Mouse (Mus musculus) lung, postnatal 0 days (tissue): Measurements from ENCODE around the gene Exoc3l2. TPM values are rescaled to one million over a fixed set of nuclear protein-coding genes. Genes with fewer than 3 reads are reported as not detected.
A peak's percentile ranks its signal among the peaks of the same experiment; 100 is the strongest.

ENCODE experiments used
- ATAC-seq: fragments of 200-750 bp; cut with Nextera tagmentation; 2 replicates; pipeline ENCODE4 v1.8.0; 2017; ENCODE audit warnings: moderate library complexity
- DNase-seq: peaks from one replicate; pipeline ENCODE4 v3.0.0-alpha.2; 2016; ENCODE audit warnings: low spot score
- H3K27ac ChIP-seq: fragments of 300-500 bp; sonication (generic); 2 replicates; pipeline ENCODE4 v1.5.1; 2014; ENCODE audit warnings: antibody characterized with exemption, mild to moderate bottlenecking, low read length, mixed read lengths
- H3K27me3 ChIP-seq: fragments of 300-500 bp; sonication (generic); replicated peaks from 2 replicates; pipeline ENCODE4 v1.6.1; 2014; ENCODE audit warnings: low read length, mixed read lengths; ENCODE audit not compliant: insufficient read depth
- H3K36me3 ChIP-seq: fragments of 300-500 bp; sonication (generic); 2 replicates; pipeline ENCODE4 v1.6.1; 2014; ENCODE audit warnings: low read length, mixed read lengths; ENCODE audit not compliant: insufficient read depth
- H3K4me1 ChIP-seq: fragments of 300-500 bp; sonication (generic); 2 replicates; pipeline ENCODE4 v1.6.1; 2014; ENCODE audit warnings: antibody characterized with exemption, low read depth, low read length, mixed read lengths; ENCODE audit not compliant: insufficient read depth
- H3K4me2 ChIP-seq: fragments of 300-500 bp; sonication (generic); replicated peaks from 2 replicates; pipeline ENCODE4 v1.6.1; 2014; ENCODE audit warnings: low read depth, mild to moderate bottlenecking, low read length, moderate library complexity, mixed read lengths
- H3K4me3 ChIP-seq: fragments of 300-500 bp; sonication (generic); 2 replicates; pipeline ENCODE4 v1.5.1; 2014; ENCODE audit warnings: low read depth, low read length
- H3K9ac ChIP-seq: fragments of 300-500 bp; sonication (generic); replicated peaks from 2 replicates; pipeline ENCODE4 v1.6.1; 2014; ENCODE audit warnings: low read depth, mild to moderate bottlenecking
- H3K9me3 ChIP-seq: fragments of 300-500 bp; sonication (generic); 2 replicates; pipeline ENCODE4 v1.6.1; 2016; ENCODE audit warnings: low read length, mixed read lengths
- CTCF ChIP-seq: IDR thresholded peaks from 2 replicates; pipeline ENCODE4 v1.5.1; 2016; ENCODE audit warnings: antibody characterized with exemption, mild to moderate bottlenecking
- EP300 ChIP-seq: IDR thresholded peaks from 2 replicates; pipeline ENCODE4 v1.6.1; 2016; ENCODE audit warnings: antibody characterized with exemption, mild to moderate bottlenecking, control low read depth
- WGBS: fragments of 180-500 bp; shearing (Covaris S2); extraction: QIAGEN DNeasy Blood & Tissue Kit; methylation state at CpG from one replicate; pipeline ENCODE4 v1.1.7; 2014; 5-methylcytosine and 5-hydroxymethylcytosine counted together
- polyA plus RNA-seq: library from polyadenylated mRNA; unstranded; fragments of >200 nt; fragmentation: Nextera tagmentation; extraction: Ambion mirVana; gene quantifications from 2 replicates; pipeline ENCODE4 v1.2.1, GENCODE M21; 2015

Gene Exoc3l2
- polyA plus RNA-seq, 1 experiment from 2014 or later = 1.1 TPM

DNA sequence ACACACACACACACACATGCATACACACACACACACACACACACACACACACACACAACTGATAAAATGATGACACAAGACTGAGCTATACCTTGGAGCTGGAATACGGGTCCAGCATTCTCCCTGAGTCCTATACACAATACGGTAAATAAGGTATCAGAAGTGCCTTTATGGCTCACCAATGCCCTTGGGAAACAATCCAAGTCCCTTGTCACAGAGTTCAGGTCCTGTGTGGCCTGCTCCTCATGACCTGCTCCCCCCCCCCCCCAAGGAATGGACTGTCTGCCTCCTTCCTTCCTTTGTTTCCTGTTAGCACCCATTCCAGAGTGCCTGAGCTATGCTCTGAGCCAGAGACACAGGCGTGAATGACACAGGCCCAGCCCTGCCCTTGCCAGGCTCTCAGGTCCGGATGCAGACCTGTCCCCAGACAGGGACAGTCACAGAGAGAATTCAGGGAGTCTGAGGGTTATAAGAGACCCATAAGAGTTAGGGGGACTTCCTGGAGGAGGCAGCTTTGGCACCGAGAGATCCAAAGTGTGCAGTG is 3.5 kb downstream of the Exoc3l2 start:
- TF ChIP-seq CTCF (no peak), EP300 (peak; percentile 49; the same call in 1 of the 2 replicates)
- Histone ChIP-seq H3K9me3 (no peaks in the 10 kb centered on the region), H3K4me1 (no peaks in the 10 kb centered on the region), H3K4me2 (no peak overlapping the region), H3K36me3 (no peaks in the 10 kb centered on the region), H3K27ac (0 out of 2 replicates have a peak overlapping the region, but pooled peaks have one; percentile 20), H3K9ac (no peak overlapping the region), H3K27me3 (peaks cover 13% of the 10 kb centered on the region; the same call in 1 of the 2 replicates), H3K4me3 (no peak overlapping the region)
- ATAC-seq = peak; percentile 61
- peak; percentile 23 for DNase-seq
- WGBS = 38% methylated on average over 5 of the region's 5 CpGs

DNA sequence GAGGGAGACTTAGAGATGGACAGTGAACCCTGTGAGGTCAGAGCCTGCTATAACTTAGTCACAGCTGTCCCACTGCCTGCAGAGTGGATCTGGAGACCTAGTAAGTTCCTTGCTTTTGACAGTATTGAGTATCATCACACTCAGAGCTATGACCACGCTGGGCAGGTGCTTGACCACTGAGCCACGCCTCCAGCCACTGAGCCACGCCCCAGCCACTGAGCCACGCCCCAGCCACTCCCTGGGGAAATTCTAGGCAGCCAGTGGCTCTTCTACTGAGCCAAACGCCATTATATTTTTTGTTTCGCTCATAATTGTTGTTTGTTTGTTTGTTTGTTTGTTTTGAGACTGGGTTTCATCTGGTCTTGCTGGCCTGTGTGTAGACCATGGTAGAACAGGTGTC is 4.5 kb downstream of the Exoc3l2 start:
- Histone ChIP-seq H3K27me3 (peaks cover 13% of the 10 kb centered on the region; the same call in 1 of the 2 replicates), H3K36me3 (no peaks in the 10 kb centered on the region), H3K4me3 (no peak overlapping the region), H3K4me2 (no peak overlapping the region), H3K4me1 (no peaks in the 10 kb centered on the region), H3K9ac (no peak overlapping the region), H3K27ac (no peak overlapping the region), H3K9me3 (no peaks in the 10 kb centered on the region)
- DNase-seq (no peak), ATAC-seq (no peak)
- WGBS = 33% methylated on average over 6 of the region's 6 CpGs
- no peak for TF ChIP-seq EP300
- no peak for TF ChIP-seq CTCF

DNA sequence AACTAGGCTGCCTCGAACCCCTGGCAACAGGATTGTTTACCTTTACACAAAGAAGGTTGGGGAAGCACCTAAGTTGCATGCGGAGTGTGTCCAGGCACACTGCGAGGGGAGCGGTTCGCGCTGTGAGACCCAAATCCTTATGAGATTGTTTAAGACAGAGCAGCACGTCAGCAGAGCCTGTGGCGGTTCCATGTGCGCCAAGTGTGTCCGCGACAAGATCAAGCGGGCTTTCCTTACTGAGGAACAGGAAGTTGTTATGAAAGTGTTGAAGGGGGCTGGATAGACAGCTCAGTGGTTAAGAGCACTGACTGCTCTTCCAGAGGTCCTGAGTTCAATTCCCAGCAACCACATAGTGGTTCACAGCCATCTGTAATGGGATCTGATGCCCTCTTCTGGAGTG is 5.1 kb downstream of the Exoc3l2 start:
- no peaks in the 10 kb centered on the region for H3K9me3 ChIP-seq
- no peak for ATAC-seq
- no peak overlapping the region for H3K4me3 ChIP-seq
- no peak for DNase-seq
- no peak overlapping the region for H3K27ac ChIP-seq
- 48% methylated on average over 12 of the region's 12 CpGs for WGBS
- H3K27me3 ChIP-seq = peaks cover 17% of the 10 kb centered on the region; the same call in 1 of the 2 replicates
- H3K9ac ChIP-seq = no peak overlapping the region
- TF ChIP-seq CTCF (no peak), EP300 (no peak)
- no peak overlapping the region for H3K4me2 ChIP-seq
- peaks cover under 1% of the 10 kb centered on the region; the same call in 1 of the 2 replicates for H3K4me1 ChIP-seq
- H3K36me3 ChIP-seq = no peaks in the 10 kb centered on the region

DNA sequence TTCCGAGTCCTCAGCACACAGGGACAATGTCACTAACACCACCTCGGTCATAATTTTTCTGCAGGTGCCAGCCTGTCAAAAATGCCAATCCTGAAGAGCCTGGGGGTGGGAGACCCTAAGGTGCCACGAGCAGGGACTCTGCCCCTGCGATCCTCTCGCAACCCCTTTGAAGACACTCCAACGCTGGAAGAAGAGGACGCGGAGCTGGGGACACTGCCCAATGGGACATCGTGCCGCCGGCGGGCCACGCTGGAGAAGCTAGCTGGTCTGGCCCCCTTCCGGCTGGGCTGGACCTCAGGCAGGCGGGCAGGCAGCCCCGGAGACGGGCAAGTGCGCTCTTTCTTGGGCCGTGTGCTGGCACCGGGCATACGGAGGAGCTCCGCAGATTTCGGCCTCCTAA is 6.3 kb downstream of the Exoc3l2 start:
- Histone ChIP-seq H3K36me3 (no peaks in the 10 kb centered on the region), H3K9ac (no peak overlapping the region), H3K4me1 (peaks cover 4% of the 10 kb centered on the region; the same call in 1 of the 2 replicates), H3K4me3 (no peak overlapping the region), H3K27ac (no peak overlapping the region), H3K27me3 (peaks cover 18% of the 10 kb centered on the region; the same call in 1 of the 2 replicates), H3K4me2 (no peak overlapping the region), H3K9me3 (no peaks in the 10 kb centered on the region)
- 27% methylated on average over 22 of the region's 23 CpGs for WGBS
- ATAC-seq (no peak), DNase-seq (no peak)
- TF ChIP-seq CTCF = no peak
- no peak for TF ChIP-seq EP300

DNA sequence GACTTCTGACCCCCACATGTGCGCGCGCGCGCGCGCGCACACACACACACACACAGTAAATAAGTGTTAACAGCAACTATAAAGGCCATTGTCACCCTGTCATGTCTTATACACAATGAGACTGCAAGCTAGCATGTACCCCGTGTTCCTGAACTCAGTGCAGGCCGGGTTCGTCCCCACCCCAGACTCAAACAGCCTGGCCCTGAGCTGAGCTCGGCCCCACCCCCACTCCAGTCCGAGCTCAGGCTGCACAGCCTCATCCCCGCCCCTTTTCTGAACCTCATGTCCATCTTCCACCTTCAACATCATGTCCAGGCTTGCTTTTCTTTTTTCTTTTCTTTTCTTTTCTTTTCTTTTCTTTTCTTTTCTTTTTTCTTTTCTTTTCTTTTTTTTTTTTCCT is 7.2 kb downstream of the Exoc3l2 start:
- TF ChIP-seq EP300 = no peak
- TF ChIP-seq CTCF = no peak
- Histone ChIP-seq H3K27ac (no peak overlapping the region), H3K27me3 (peaks cover 18% of the 10 kb centered on the region; the same call in 1 of the 2 replicates), H3K9me3 (no peaks in the 10 kb centered on the region), H3K36me3 (no peaks in the 10 kb centered on the region), H3K4me1 (peaks cover 4% of the 10 kb centered on the region; the same call in 1 of the 2 replicates), H3K4me3 (no peak overlapping the region), H3K4me2 (no peak overlapping the region), H3K9ac (no peak overlapping the region)
- no peak for DNase-seq
- no peak for ATAC-seq
- WGBS = 37% methylated on average over 14 of the region's 14 CpGs

DNA sequence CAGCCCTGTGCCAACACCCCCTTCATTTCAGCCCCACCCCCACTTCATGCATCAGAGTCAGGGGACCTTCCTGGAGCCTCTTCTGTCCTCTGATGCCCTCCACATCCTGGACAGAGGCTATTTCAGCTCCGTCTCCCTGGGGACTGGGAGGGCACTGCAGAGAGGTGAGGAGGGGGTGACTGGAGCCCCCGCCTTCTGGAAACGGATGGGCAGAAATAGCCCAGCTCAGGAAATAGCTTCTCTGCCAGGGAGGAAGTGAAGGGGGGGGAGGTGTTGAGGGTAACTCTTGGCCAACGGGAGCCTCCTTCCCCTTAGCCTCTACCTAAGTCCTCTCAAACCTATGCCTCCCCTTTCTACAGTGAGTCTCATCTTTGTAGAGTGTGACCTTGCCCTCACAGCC is 9.3 kb downstream of the Exoc3l2 start:
- ATAC-seq (peak; percentile 35), DNase-seq (peak; percentile 58)
- Histone ChIP-seq H3K4me2 (no peak overlapping the region), H3K4me3 (no peak overlapping the region), H3K9ac (no peak overlapping the region), H3K36me3 (no peaks in the 10 kb centered on the region), H3K4me1 (peaks cover 4% of the 10 kb centered on the region; the same call in 1 of the 2 replicates), H3K27me3 (peaks cover 18% of the 10 kb centered on the region; the same call in 1 of the 2 replicates), H3K9me3 (no peaks in the 10 kb centered on the region), H3K27ac (no peak overlapping the region)
- 8% methylated on average over 4 of the region's 4 CpGs for WGBS
- TF ChIP-seq CTCF (no peak), EP300 (peak; percentile 71)
